Mouse (Mus musculus) hindbrain, postnatal 0 days (tissue): ENCODE data around the gene Gm5796. TPM values are rescaled to one million over a fixed set of nuclear protein-coding genes. Genes with fewer than 3 reads are reported as not detected.
"Not testable (repeated sequence)": the region's sequence is repeated elsewhere in the genome, so short reads cannot be mapped to it uniquely, and the experiment has no call there.

Source experiments
- ATAC-seq: fragments of 200-750 bp; cut with Nextera tagmentation; 2 replicates; pipeline ENCODE4 v1.8.0; 2017; ENCODE audit warnings: mild to moderate bottlenecking, moderate TSS enrichment, moderate library complexity
- DNase-seq: peaks from one replicate; pipeline ENCODE4 v3.0.0-alpha.2; 2015; ENCODE audit warnings: low spot score
- H3K27ac ChIP-seq: fragments of 300-500 bp; sonication (generic); 2 replicates; pipeline ENCODE4 v1.5.1; 2014; ENCODE audit warnings: mild to moderate bottlenecking
- H3K27me3 ChIP-seq: fragments of 300-500 bp; sonication (generic); 2 replicates; pipeline ENCODE4 v1.6.1; 2014; ENCODE audit warnings: low read length, mixed read lengths; ENCODE audit not compliant: insufficient read depth
- H3K36me3 ChIP-seq: fragments of 300-500 bp; sonication (generic); 2 replicates; pipeline ENCODE4 v1.6.1; 2014; ENCODE audit warnings: low read length, mixed read lengths; ENCODE audit not compliant: insufficient read depth
- H3K4me1 ChIP-seq: fragments of 300-500 bp; sonication (generic); 2 replicates; pipeline ENCODE4 v1.6.1; 2014; ENCODE audit warnings: antibody characterized with exemption, low read length, mixed read lengths; ENCODE audit not compliant: insufficient read depth
- H3K4me2 ChIP-seq: fragments of 300-500 bp; sonication (generic); 2 replicates; pipeline ENCODE4 v1.6.1; 2014; ENCODE audit warnings: low read depth, mild to moderate bottlenecking, low read length, moderate library complexity, mixed read lengths
- H3K4me3 ChIP-seq: fragments of 300-500 bp; sonication (generic); 2 replicates; pipeline ENCODE4 v1.5.1; 2014; ENCODE audit warnings: low read length
- H3K9ac ChIP-seq: fragments of 300-500 bp; sonication (generic); replicated peaks from 2 replicates; pipeline ENCODE4 v1.6.1; 2014; ENCODE audit warnings: mild to moderate bottlenecking, low read length, moderate library complexity, mixed read lengths
- H3K9me3 ChIP-seq: fragments of 300-500 bp; sonication (generic); 2 replicates; pipeline ENCODE4 v1.6.1; 2016; ENCODE audit warnings: low read length, mixed read lengths
- WGBS: fragments of 180-500 bp; shearing (Covaris S2); extraction: QIAGEN DNeasy Blood & Tissue Kit; methylation state at CpG from one replicate; pipeline ENCODE4 v1.1.7; 2014; 5-methylcytosine and 5-hydroxymethylcytosine counted together
- polyA plus RNA-seq: library from polyadenylated mRNA; unstranded; fragments of >200 nt; fragmentation: Nextera tagmentation; extraction: Ambion mirVana; gene quantifications from 2 replicates; pipeline ENCODE4 v1.2.1, GENCODE M21; 2015
- total RNA-seq: library from RNA; depleted of rRNA; stranded (reverse); fragments of >200 nt; gene quantifications from 2 replicates; pipeline ENCODE4 v1.2.3, GENCODE M21; 2014; rRNA removed

The Gm5796 gene
- total RNA-seq (1.7 and 1.9 TPM in 2 replicates), polyA plus RNA-seq (2.2 and 4.7 TPM in 2 replicates)

- not testable (repeated sequence) for H3K27ac ChIP-seq, DNase-seq, H3K27me3 ChIP-seq, H3K36me3 ChIP-seq, H3K4me2 ChIP-seq, ATAC-seq, H3K9ac ChIP-seq, H3K9me3 ChIP-seq, H3K4me3 ChIP-seq, H3K4me1 ChIP-seq
- WGBS = 100% methylated on average over 1 of the region's 3 CpGs
These were observed at the start of gene Gm5796 for GRCm38 (mm10) chr14:4023641-4024040. Gene Gm5796 (plus strand): TSS chr14:4023941.

DNA sequence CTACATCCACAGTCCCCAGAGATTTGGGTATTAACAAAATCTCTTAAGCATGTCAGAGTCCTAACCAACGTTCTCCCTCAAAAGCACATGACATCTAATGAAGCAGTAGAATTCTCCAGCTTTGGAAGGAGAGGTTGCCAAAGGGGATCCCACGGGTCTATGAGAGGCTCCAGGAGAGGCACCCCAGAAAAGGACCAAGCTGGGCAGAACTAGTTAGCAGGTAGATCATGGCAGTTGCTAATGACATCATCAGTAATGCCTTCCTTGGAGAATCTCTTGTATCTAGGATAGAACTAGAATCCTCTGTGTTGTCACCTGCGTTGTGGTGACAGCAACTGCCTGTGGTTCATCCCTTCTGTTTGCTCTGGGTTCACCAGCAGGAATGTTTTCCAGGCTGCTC is 25.6 kb upstream of the Gm5796 start, which contains the start of gene Gm3099:
Gene Gm3099, plus strand, starts transcription at position 301 of the 400 bp plus-strand sequence.
- not testable (repeated sequence) for H3K9me3 ChIP-seq, H3K27ac ChIP-seq, H3K4me2 ChIP-seq, DNase-seq, H3K36me3 ChIP-seq, ATAC-seq, H3K4me1 ChIP-seq, H3K9ac ChIP-seq, H3K4me3 ChIP-seq, H3K27me3 ChIP-seq
- WGBS = 67% methylated on average over 1 of the region's 3 CpGs

- H3K27ac ChIP-seq, H3K4me3 ChIP-seq, H3K9me3 ChIP-seq, H3K9ac ChIP-seq, H3K4me1 ChIP-seq, H3K36me3 ChIP-seq, ATAC-seq, H3K27me3 ChIP-seq, DNase-seq, H3K4me2 ChIP-seq: not testable (repeated sequence)
- 62% methylated on average over 2 of the region's 3 CpGs for WGBS
These were observed 60.1 kb downstream of the Gm5796 start, which contains the start of gene Gm3115 for GRCm38 (mm10) chr14:4083820-4084219. Gene Gm3115 (plus strand): TSS chr14:4084120.

Other genes starting within 250 kb of the Gm5796 start
- 1.8 and 2.6 TPM in 2 replicates for gene Gm3002, start 213.9 kb upstream of the Gm5796 start, total RNA-seq
- gene Gm3002, start 213.9 kb upstream of the Gm5796 start, polyA plus RNA-seq = 2.5 and 4.6 TPM in 2 replicates
- gene Gm3033, start 177.7 kb upstream of the Gm5796 start, total RNA-seq = 0.37 and 0.47 TPM in 2 replicates
- gene Gm3033, start 177.7 kb upstream of the Gm5796 start, polyA plus RNA-seq = not detected in 2 replicates
- not detected in 2 replicates for gene Gm2916, start 139.8 kb upstream of the Gm5796 start, total RNA-seq
- not detected in 2 replicates for gene Gm2916, start 139.8 kb upstream of the Gm5796 start, polyA plus RNA-seq
- gene Gm3029, start 92.2 kb upstream of the Gm5796 start, total RNA-seq = not detected in 2 replicates
- gene Gm3029, start 92.2 kb upstream of the Gm5796 start, polyA plus RNA-seq = 0.19 TPM in 1 of 2 replicates, not detected in the other
- 1.0 and 1.2 TPM in 2 replicates for gene Gm3095, start 60.4 kb upstream of the Gm5796 start, total RNA-seq
- gene Gm3095, start 60.4 kb upstream of the Gm5796 start, polyA plus RNA-seq = 0.90 and 1.6 TPM in 2 replicates
- not detected in 2 replicates for gene Gm3099, start 25.5 kb upstream of the Gm5796 start, total RNA-seq
- not detected in 2 replicates for gene Gm3099, start 25.5 kb upstream of the Gm5796 start, polyA plus RNA-seq
- not detected in 2 replicates for gene Gm3115, start 60.2 kb downstream of the Gm5796 start, total RNA-seq
- not detected in 2 replicates for gene Gm3115, start 60.2 kb downstream of the Gm5796 start, polyA plus RNA-seq
- gene Gm8108, start 86.6 kb downstream of the Gm5796 start, total RNA-seq = 0.54 and 0.89 TPM in 2 replicates
- gene Gm8108, start 86.6 kb downstream of the Gm5796 start, polyA plus RNA-seq = 3.5 and 6.1 TPM in 2 replicates
- gene Gm3127, start 141.1 kb downstream of the Gm5796 start, total RNA-seq = not detected in 2 replicates
- not detected in 2 replicates for gene Gm3127, start 141.1 kb downstream of the Gm5796 start, polyA plus RNA-seq
- 3.9 and 5.5 TPM in 2 replicates for gene Gm2974, start 158.6 kb downstream of the Gm5796 start, total RNA-seq
- 5.3 and 8.9 TPM in 2 replicates for gene Gm2974, start 158.6 kb downstream of the Gm5796 start, polyA plus RNA-seq
- gene Gm3138, start 225.7 kb downstream of the Gm5796 start, total RNA-seq = not detected in 2 replicates
- not detected in 2 replicates for gene Gm3138, start 225.7 kb downstream of the Gm5796 start, polyA plus RNA-seq